Mouse (Mus musculus): ENCODE results near the gene Oas1a.
A peak's percentile ranks its signal among the peaks of the same experiment; 100 is the strongest.
"Not testable (repeated sequence)": the region's sequence is repeated elsewhere in the genome, so short reads cannot be mapped to it uniquely, and the experiment has no call there.

Oas1a gene

DNA sequence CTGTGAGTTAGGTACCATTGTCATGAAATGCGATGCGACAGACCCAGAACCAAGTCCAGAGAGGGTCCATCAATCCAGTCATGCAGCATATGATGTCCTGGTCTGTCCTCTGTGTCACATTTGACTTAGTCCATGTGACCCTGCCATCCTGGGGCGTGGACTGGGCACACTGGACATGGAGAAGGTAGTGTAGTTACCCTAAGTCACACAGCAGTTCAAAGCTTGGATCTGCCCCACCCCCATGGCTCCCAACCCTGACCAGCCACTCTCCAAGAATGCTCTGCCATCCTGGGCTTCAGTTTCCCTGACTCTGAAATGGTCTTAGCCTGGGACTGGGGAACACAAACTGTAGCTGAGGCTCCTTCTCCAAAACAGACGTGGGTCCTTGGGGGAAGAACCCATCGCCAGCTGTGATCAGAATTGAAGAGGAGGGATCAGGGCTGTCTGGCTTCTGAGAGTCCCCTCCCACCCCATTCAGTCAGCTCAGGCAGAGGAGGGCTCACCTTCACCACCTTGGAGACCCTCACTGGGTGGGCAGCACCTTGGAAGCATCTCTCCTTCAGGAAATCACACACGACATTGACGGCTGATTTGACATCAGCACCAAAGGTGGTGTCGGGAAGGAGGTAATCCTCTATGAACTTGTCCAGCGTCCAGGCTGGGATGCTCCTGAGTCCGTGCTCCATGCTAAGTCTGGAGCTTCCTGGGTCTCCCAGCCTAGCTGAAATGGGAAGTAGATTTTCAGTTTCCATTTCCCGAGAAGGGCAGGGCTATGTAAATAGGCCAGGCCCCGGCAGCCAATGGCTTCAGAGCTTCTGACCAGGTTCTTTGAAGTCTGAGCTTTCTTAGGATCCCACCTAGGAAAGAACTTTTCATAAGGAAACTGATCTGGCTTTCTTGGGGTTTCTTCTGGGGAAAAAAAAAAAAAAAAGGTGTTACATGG, at the start of gene Oas1a:
Gene Oas1a, minus strand, starts transcription at position 731 of the 943 bp plus-strand sequence.
- DNase-seq, result not testable (repeated sequence)

DNA sequence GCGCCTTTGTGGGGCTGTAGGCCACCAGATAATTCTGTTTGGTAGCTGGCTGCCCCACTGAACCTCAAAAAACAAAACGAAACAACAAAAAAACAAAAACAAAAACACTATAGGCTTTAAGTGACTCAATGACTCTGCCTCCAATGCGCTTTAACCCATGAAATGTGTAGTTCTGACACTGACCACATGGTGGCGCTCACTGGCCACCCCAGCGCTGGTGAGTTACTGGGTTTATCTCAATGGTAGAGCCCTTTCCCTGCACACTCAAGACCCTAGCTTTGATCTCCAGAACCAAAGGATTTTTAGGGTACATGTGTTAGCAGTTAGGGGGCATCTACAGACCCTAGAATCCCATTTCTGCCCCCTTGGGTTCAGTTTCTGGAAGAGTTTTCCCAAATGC, 46.7 kb upstream of the Oas1a start:
- peak in 1 of 2 experiments; percentile 17 for DNase-seq

DNA sequence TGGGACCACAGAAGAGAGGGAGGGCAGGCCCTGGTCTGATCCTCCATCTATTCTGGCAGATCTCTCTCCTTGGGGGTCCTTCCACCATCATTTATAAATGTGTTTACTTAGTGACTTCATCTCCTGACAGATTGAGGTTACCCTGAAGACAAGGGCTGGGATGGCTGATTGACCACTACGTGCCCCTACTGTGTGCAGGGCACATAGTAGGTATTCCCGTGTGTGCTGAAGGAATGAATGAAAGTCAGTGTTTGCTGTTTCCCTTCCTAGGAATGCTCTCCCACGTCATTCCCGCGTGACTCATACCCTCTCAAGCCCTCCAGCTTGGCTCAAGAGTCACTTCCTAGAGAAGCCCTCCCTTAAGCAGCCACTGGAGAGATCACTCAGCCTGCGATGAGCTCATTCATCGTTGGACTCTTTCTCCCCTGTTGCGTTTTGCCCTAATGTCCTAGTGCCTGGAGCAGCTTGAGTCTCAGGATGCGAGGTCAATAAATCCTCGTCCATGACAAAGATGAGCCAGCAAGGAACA, 45.0 kb upstream of the Oas1a start:
- DNase-seq, result no peak

DNA sequence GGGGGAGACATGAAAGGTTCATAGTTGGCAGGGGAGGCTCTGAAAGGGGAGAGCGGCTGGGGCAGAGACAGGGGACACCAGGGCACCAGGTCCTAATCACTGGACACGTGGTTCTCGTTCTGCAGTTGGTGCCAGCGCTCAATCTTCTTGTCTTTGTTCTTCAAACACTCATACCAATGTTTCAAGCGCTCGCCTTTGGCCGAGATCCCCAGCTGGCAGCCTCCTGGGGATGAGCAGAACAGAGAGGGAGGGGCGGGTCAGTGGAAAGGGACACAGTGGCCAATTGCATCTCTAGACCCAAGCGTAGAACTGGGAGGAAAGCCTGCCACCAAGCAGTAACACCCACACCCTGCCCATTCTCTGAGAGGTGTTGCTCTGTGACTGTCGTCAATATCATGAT, 34.8 kb upstream of the Oas1a start:
- no peak for DNase-seq

DNA sequence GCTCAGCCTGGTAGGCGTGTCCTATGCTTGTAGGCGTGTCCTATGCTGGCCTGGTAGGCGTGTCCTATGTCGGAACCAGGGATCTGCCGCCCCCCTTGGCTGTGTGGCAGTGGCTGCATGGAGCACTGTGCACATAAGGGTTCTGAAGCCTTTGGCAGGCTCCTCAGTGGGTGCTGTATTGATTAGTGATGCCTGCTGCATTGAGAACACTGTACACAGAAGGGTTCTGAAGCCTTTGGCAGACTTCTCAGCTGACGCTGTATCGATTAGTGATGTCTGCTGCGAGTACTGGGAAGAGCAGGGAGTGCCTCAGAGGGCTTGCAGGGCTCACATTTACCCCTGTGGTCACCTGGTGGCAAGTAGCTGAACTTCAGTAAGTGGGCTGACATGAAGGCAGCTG, 31.3 kb upstream of the Oas1a start:
- DNase-seq, result no peak

DNA sequence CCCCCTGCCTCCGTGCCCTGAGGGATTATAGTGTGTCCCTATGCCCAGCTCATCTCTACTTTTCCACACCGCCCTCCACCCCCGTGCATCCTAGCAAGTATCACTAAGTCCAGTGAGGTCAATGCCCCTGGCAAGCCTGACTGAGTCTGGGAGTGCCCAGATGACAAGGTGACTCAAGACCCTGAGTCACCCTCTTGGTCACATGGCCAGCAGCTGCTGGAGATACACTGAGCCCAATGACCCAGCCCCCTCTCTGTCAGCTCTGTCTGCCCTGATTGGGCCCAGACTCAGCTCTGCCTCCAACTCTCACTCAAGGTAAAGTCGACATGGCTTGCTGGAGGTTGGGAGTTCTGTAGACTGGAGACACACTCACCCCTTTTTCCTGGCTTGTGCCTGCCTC, 30.5 kb upstream of the Oas1a start:
- no peak for DNase-seq

DNA sequence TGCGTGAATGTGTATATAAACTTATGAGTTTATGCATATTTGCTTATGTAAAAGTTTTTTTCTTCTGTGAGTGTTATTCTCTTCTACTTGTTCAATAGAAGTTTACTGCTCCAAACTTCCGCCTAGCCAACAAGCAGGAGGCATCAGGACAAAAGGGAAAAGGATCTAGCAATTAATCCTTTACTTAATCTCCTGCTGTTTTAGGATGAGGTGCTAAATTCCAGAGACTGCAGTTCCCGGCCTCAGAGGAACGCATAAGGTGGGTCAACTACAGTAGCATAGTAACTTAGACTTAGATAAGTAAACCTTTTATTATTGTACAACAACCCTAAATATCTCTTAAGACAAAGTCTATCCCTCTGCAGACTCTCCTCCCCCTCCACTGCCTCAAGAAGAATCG, 26.6 kb upstream of the Oas1a start:
- DNase-seq, result no peak

DNA sequence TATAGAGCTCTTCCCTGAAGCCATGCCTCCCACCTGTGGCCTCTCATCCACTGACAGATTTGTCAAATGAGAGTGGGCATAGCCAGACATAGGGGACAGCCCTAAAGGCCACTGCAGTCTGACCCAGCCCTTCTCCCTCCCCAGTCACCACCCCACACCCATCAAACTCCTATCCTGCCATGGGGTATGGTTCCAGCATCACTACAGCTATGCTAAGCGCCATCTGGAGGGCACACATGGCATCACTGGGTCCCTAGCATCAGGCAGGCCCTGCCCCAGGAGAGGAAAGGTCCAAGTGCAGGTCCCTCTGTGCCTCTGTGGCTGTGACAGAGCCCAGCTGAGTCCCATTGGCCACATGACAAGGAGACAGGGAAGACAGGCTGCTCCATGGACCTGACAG, 19.7 kb upstream of the Oas1a start:
- DNase-seq, result no peak

DNA sequence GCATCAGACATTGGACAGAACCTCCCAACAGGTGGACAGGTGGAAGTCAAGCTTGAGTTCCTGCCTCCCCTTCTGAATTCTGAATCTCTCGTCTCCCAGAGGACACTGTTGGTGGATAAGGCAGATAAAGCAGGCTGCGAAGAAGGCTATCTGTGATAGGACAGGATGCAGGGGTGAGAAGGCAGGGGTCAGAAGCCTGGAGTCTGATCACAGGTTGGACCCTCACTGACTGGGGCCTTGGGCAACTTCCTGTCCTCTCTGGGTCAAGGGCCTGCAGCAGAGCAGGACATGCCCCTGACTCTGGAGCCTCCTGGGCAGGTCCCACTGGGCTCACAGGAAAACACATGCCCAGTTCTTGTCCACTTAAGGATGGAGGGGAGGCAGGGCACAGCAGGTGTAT, 19.0 kb upstream of the Oas1a start:
- not testable (repeated sequence) for DNase-seq

DNA sequence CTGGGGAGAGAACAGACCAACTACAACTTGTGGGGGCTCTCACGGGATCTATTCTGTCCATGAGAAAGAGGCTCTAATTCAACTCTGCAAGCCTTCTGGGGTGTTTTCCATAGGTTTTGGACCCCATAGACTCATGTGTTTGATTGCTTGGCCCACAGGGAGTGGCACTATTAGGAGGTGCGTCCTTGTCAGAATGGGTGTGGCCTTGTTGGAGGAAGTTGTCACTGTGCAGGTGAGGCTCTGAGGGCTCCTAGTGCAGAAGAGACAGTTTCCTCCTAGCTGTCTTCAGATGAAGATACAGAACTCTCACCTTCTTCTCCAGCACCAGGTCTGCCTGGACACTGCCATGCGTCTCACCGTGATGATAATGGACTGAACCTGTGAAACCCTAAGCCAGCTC, 17.2 kb upstream of the Oas1a start:
- DNase-seq, result not testable (repeated sequence)

DNA sequence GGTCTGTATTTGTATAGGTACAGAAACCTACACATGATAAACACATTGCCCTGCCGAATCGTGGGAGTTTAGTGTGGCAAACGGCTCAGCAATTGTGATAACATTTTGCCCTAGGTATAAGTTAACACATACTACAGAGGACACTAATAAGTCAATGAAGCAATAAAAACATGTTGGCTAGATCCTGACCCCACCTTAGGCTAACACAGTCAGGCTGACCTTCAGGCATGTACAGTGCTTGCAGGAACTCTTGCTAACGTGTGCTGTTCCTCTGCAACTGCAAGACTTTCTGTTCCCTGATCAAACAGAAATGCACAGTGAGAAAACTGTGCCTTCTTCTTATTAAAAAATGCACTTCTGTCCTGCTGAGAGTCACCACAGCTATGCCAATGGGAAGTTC, 16.6 kb upstream of the Oas1a start:
- DNase-seq, result no peak

DNA sequence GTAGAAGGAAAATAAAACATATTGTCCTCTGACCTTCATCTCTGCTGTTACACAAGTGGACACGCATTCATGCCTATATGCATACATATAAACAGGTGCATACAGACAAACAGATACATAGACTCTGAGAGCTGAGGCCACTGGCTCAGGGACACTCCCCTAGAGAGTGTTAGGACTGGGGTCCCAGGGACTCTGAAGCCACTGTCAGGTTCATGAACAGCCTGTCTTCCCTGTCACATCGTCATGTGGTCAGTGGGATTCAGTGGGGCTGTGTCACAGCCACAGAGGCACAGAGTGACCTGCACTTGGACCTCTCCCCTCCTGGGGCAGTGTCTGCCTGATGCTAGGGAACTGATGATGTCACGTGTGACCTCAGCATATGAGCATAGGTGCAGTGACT, 13.0 kb upstream of the Oas1a start:
- DNase-seq, result no peak

DNA sequence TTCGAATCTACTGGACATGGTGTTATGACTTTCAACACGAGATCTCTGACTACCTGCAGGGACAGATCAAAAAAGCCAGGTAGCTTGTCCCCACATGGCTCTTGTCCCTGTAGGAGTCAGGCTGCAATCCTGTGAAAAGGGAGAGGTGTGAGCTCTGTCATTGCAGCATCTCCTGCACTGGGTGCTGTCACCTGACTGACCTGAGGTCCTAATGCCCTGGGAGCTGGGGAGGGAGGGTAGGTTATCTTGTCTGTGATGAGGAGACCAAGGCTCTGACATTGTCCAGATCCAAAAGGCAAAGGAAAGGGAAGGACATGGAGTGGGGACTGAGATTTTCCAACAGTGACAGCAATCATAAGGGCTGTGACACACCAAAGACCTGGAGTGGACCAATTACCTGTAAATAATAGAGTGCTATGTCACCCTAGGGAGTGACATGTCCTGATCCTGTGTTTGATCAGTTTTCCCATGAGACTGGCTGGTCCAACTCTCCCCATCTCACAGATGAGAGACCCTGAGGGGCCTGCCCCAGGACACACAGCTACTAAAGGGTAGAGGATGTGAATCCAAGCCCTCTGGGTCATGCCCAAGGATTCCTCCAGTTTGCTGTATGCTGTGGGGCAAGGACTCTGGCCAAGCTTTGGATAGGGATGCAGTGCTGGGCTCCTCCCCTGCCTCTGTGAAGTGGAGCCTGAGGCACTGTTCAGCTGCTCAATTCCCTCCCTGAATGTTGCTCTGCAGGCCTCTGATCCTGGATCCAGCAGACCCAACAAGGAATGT, 12.0 kb upstream of the Oas1a start:
- not testable (repeated sequence) for DNase-seq

DNA sequence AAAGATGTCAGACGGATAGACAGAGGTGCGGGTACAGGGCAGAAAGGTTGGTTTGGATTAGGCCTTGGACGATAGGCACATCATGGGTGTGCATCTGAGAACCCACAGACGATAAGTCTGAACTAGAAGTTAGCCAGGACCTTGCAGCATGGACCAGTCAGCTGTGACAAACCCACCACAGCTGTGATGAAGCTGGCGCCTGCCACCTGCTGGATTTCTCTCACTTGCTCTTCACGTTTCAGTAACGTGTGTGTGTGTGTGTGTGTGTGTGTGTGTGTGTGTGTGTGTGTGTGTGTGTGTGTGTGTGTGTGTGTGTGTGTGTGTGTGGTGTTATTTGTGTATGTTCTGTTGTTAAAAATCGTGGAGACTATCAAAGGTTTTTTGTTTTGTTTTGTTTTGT, 6.9 kb upstream of the Oas1a start, which contains the start of gene Oas1d:
Gene Oas1d, plus strand, starts transcription at position 333 of the 400 bp plus-strand sequence.
- DNase-seq, result not testable (repeated sequence)

DNA sequence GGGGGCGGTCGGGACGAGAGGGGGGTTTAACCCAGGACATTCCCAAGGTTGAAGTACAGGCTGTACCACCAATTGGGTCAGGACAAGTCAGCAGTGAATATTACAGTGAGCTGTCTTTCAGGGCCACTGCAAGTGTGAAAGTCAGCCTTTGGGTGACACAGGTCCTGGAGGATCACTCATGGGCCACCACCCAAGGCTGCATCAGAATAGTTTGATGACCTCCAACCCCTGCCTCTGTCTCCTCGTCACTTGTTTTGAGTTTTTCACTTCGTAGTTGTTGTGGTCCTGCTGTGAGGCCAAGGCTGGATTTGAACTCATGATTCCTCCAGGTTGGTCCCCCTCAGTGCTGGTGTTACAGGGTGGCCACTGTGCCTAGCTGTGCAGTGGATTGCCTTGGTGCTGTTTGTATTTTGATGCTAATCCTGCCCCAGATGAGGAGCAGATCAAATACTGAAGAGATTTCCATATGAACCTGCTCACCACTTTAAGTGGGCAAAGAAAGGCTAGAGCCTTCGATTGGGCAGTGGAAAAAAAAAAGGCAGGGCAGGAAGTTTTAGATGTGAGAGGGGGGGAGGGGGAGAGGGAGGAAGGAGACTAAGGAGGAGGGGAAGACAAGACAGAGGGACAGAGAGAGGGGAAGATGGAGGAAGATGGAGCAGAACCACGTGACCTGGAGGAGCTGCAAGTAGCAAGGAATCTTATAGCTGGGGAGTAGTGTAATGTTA, 1.0 kb upstream of the Oas1a start:
- DNase-seq, result no peak

DNA sequence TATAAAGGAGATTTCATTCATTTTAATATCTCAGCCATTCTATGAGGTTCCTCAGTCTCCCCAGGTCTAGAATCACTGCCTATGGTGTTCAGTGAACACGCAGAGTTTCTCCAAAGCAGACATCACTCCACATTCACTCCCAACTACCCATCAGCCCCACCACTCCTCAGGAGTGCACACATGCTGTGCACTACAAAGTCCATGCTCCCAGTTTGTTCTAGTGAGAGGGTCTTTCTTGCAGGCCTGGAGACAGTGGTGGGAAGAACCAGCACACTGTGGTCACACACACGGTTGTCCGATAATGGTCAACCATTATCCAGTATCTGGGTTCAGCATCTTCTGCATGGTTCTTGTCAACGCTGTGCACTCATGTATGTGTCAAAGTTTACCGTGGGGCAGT, 5.3 kb downstream of the Oas1a start:
- no peak for DNase-seq

DNA sequence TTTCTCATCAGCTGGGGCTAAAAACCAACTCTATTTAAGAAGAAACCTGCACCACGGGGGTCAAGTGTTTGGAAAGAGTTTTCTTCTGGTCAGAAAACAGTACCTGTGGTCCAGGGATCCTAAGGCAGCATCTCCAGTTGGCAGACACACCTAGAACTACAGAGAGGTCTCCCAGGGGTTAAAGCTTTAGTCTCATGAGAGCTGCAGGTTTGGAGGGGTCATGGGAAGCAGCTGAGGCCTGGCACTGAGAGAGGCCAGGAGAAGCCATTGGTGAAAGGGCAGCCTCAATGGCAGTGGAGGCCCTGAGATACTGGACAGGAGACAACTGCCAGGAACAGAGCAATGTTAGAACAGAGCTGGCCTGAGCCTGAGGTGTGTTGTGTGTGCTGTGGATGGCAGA, 6.7 kb downstream of the Oas1a start:
- DNase-seq, result no peak

DNA sequence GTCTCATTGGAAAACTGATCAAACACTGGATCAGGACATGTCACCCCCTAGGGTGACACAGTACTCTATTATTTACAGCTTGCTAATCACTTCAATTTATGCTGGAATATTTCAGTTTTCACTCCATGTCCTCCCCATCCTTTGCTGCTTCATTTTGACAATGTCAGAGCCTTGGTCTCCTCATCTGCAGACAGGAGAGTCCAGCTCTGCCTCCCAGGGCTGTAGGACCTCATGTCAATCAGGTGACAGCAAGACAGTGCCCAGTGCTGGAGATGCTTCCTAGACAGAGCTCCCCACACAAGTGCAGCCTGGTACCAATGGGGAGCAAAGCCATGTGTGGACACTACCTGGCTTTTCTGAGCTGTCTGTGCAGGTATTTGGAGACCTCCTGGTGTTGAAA, 8.6 kb downstream of the Oas1a start:
- DNase-seq, result no peak

DNA sequence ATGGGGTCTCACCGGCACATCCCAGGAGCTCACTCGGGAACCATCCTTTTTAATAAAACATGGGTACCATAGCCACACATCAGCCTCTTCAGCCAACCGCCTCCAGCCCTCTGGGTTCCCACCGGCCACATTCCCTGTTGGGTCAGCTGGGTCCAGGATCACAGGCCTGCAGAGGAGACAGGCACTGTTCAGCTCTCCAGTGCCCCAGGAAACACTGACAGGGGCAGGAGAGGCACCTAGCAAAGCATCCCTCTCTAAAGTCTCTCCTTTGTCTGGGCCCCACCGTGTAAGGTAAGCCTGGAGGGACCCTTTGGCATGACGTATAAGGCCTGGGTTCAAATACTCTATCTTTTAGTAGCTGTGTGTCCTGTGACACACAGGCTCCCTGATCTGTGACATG, 9.0 kb downstream of the Oas1a start:
- DNase-seq, result no peak

DNA sequence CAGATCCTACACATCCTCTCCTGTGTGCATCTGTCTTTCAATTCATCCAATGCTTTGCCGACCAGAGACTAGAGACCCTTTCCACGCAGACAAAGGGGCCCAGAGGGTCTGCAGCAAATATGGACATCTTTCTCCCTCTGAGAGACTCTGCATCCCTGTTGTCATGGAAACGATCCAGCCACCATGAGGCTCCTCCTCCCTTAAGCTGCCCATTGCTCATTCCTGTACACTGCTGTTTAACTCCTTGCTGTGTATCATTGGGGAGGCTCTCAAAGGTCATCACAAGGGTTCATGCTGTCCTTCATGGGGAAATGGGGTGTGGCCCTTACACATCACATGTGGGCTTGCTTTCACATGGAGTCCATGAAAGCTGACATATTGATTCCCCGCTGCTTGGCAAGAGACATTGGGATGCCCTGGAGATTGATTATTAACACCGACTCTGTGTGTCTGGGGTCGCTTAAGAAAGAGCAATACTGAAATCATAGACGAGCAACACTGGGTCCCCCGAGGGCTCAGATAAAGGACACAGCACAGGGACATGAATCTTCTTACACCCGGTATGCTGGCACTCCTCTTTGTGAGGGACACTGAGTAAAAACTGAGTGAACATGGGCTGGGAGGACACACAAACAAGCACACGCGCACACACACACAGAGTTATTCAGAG, 12.0 kb downstream of the Oas1a start:
- DNase-seq, result no peak

DNA sequence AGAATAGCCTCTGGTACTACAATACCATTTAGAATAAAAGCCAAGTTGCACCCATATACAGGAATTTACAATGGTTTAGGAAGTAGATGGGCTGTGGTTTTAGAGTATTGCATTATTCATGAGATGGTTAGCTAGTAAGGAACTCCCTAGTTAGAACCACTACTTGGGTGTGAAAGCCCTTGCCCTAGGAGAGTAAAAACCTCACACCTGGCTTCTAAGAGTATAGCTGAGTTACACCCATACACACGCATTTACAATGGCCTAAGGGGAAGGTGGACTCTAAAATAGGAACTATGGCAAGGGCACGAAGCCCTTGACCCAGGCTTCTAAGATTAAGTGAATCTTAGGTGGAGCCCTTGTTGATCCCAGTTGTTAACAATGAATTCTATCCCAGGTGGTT, 12.6 kb downstream of the Oas1a start:
- DNase-seq, result not testable (repeated sequence)

DNA sequence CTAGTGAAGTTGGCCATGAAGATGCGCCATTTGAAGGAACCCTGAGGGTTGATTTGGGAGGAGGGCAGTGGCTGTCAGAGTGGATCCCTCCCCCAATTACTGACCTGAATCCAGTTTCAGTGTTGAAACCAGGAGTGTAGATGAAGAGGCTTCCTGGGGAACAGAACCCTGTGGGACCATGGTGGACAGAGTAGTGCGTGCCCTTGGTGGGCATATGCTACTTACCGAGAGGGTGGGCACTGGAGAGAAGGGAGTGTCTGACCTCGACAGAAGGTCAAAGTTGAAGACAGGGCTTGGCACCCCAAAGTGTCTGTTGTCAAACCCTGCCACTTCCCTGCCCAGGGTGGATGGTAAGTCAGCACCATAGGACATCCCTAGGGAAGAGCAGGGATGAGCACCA, 13.5 kb downstream of the Oas1a start:
- not testable (repeated sequence) for DNase-seq
